Mouse (Mus musculus): Measurements from ENCODE around the gene Adap1. TPM values are rescaled to one million over a fixed set of nuclear protein-coding genes. Genes with fewer than 3 reads are reported as not detected.

The Adap1 gene
- total RNA-seq, 2 experiments from 2014 or later: 4.2 to 9.5 TPM

DNA sequence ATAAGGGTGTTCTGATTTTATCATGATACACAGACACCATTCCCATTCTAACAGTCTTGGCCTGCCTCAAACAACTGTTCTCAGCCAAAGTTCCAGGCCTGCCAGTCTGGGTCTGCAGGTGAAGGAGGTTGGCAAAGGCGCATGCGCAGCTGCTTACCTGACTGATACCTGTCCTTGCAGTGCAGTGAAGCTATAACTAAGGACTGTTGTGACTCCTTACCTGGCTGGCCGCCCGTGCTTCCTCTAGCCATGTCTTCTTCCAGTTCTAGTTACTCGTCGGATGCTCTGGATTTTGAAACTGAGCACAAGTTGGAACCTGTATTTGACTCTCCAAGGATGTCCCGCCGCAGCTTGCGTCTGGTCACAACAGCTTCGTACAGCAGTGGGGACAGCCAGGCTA is 102.1 kb downstream of the Adap1 start:
- ATAC-seq (replicated peaks; ENCODE audit: low FRiP score, poor library complexity, severe bottlenecking): no peak

Other genes starting within 250 kb of the Adap1 start
- 0.72 TPM in 1 of 2 replicates, not detected in the other for gene Prkar1b, start 175.6 kb downstream of the Adap1 start, total RNA-seq (2015; ENCODE audit: low replicate concordance)
- gene Prkar1b, start 175.6 kb downstream of the Adap1 start, total RNA-seq (2017; ENCODE audit: low replicate concordance): 0.08 TPM in 1 of 2 replicates, not detected in the other
- gene Dnaaf5, start 175.4 kb downstream of the Adap1 start, total RNA-seq (2015; ENCODE audit: low replicate concordance): 1.7 and 1.8 TPM in 2 replicates
- gene Dnaaf5, start 175.4 kb downstream of the Adap1 start, total RNA-seq (2017; ENCODE audit: low replicate concordance): 2.6 and 3.6 TPM in 2 replicates
- 77.5 and 111 TPM in 2 replicates for gene Sun1, start 125.0 kb downstream of the Adap1 start, total RNA-seq (2015; ENCODE audit: low replicate concordance)
- gene Sun1, start 125.0 kb downstream of the Adap1 start, total RNA-seq (2017; ENCODE audit: low replicate concordance): 99.6 and 190 TPM in 2 replicates
- 35.6 and 36.4 TPM in 2 replicates for gene Get4, start 73.3 kb downstream of the Adap1 start, total RNA-seq (2015; ENCODE audit: low replicate concordance)
- gene Get4, start 73.3 kb downstream of the Adap1 start, total RNA-seq (2017; ENCODE audit: low replicate concordance): 21.9 and 36.6 TPM in 2 replicates
- gene Cox19, start 25.8 kb upstream of the Adap1 start, total RNA-seq (2015; ENCODE audit: low replicate concordance): 8.8 and 11.9 TPM in 2 replicates
- gene Cox19, start 25.8 kb upstream of the Adap1 start, total RNA-seq (2017; ENCODE audit: low replicate concordance): 5.3 and 29.0 TPM in 2 replicates
- not detected in 2 replicates for gene Cyp2w1, start 27.0 kb upstream of the Adap1 start, total RNA-seq (2015; ENCODE audit: low replicate concordance)
- not detected in 2 replicates for gene Cyp2w1, start 27.0 kb upstream of the Adap1 start, total RNA-seq (2017; ENCODE audit: low replicate concordance)
- gene Gpr146, start 52.1 kb upstream of the Adap1 start, total RNA-seq (2015; ENCODE audit: low replicate concordance): 34.0 and 38.9 TPM in 2 replicates
- 37.8 and 43.8 TPM in 2 replicates for gene Gpr146, start 52.1 kb upstream of the Adap1 start, total RNA-seq (2017; ENCODE audit: low replicate concordance)
- 2.9 TPM in 1 of 2 replicates, not detected in the other for gene C130050O18Rik, start 79.7 kb upstream of the Adap1 start, total RNA-seq (2015; ENCODE audit: low replicate concordance)
- 0.26 TPM in 1 of 2 replicates, not detected in the other for gene C130050O18Rik, start 79.7 kb upstream of the Adap1 start, total RNA-seq (2017; ENCODE audit: low replicate concordance)
- not detected in 2 replicates for gene Gper1, start 97.5 kb upstream of the Adap1 start, total RNA-seq (2015; ENCODE audit: low replicate concordance)
- gene Gper1, start 97.5 kb upstream of the Adap1 start, total RNA-seq (2017; ENCODE audit: low replicate concordance): not detected in 2 replicates
- 4.7 TPM in 1 of 2 replicates, not detected in the other for gene 3110082I17Rik, start 134.9 kb upstream of the Adap1 start, total RNA-seq (2015; ENCODE audit: low replicate concordance)
- gene 3110082I17Rik, start 134.9 kb upstream of the Adap1 start, total RNA-seq (2017; ENCODE audit: low replicate concordance): 3.2 and 4.2 TPM in 2 replicates
- 7.2 and 9.2 TPM in 2 replicates for gene Zfand2a, start 158.9 kb upstream of the Adap1 start, total RNA-seq (2015; ENCODE audit: low replicate concordance)
- 3.6 and 5.8 TPM in 2 replicates for gene Zfand2a, start 158.9 kb upstream of the Adap1 start, total RNA-seq (2017; ENCODE audit: low replicate concordance)
- not detected in 2 replicates for gene Uncx, start 217.9 kb upstream of the Adap1 start, total RNA-seq (2015; ENCODE audit: low replicate concordance)
- not detected in 2 replicates for gene Uncx, start 217.9 kb upstream of the Adap1 start, total RNA-seq (2017; ENCODE audit: low replicate concordance)